Mouse (Mus musculus) G1E (cell line): ENCODE data around the gene Bbs1. TPM values are rescaled to one million over a fixed set of nuclear protein-coding genes. Genes with fewer than 3 reads are reported as not detected.

Experiments
- ATAC-seq: 2 replicates; pipeline ENCODE4 v1.8.0; 2016; ENCODE audit warnings: mild to moderate bottlenecking; ENCODE audit not compliant: insufficient number of reproducible peaks, poor library complexity, low FRiP score, severe bottlenecking; ENCODE audit errors: extremely low read depth
- DNase-seq: peaks from one replicate; pipeline ENCODE4 v3.0.0; 2012; ENCODE audit warnings: low spot score
- H3K27me3 ChIP-seq: 2 replicates; pipeline ENCODE4 v1.6.1; 2012; ENCODE audit warnings: mild to moderate bottlenecking, low read length, inconsistent platforms; ENCODE audit not compliant: insufficient read depth
- H3K36me3 ChIP-seq: replicated peaks from 2 replicates; pipeline ENCODE3; 2012; ENCODE audit warnings: mild to moderate bottlenecking, inconsistent platforms
- H3K4me1 ChIP-seq: 2 replicates; pipeline ENCODE4 v1.6.1; 2012; ENCODE audit warnings: low read depth, low read length, inconsistent platforms, mixed read lengths; ENCODE audit not compliant: insufficient read depth
- H3K4me3 ChIP-seq: 2 replicates; pipeline ENCODE4 v1.5.1; 2012; ENCODE audit warnings: low read depth, mild to moderate bottlenecking, inconsistent platforms, low read length, moderate library complexity, mixed read lengths
- H3K9me3 ChIP-seq: replicated peaks from 2 replicates; pipeline ENCODE4 v1.6.1; 2012; ENCODE audit warnings: inconsistent platforms
- CTCF ChIP-seq: IDR thresholded peaks from 2 replicates; pipeline ENCODE4 v1.5.1; 2012; ENCODE audit warnings: low read depth, low read length, inconsistent platforms, mixed read lengths
- GATA1 ChIP-seq: IDR thresholded peaks from 2 replicates; pipeline ENCODE4 v1.6.1; 2012; ENCODE audit warnings: borderline replicate concordance, low read length, inconsistent platforms, mixed read lengths
- GATA2 ChIP-seq: IDR thresholded peaks from 2 replicates; pipeline ENCODE4 v1.6.1; 2012; ENCODE audit warnings: low read depth, low read length, inconsistent platforms, borderline replicate concordance
- POLR2AphosphoS5 ChIP-seq: IDR thresholded peaks from 2 replicates; pipeline ENCODE4 v1.6.1; 2012; ENCODE audit warnings: low read depth, low read length, inconsistent platforms; ENCODE audit not compliant: insufficient replicate concordance
- TAL1 ChIP-seq: conservative IDR thresholded peaks from 2 replicates; pipeline ENCODE4 v1.6.1; 2012; ENCODE audit warnings: low read depth, low read length, inconsistent platforms, mixed read lengths
- polyA plus RNA-seq: library from polyadenylated mRNA; stranded (reverse); fragments of >175 nt; gene quantifications from 2 replicates; pipeline ENCODE4 v1.2.3, GENCODE M21; 2012
- total RNA-seq, 2 experiments: library from RNA; stranded (forward) in 1 of 2; stranded (reverse) in 1 of 2; fragments of 200-1000 nt in 1 of 2; fragments of >200 nt in 1 of 2; fragmentation: Nextera tagmentation in 1 of 2; gene quantifications; 2 replicates each; pipeline ENCODE4 v1.2.3; 2014 to 2017

Bbs1 gene
- total and polyA plus RNA-seq, 3 experiments, result 3.0 to 5.6 (median 5.2) TPM

DNA sequence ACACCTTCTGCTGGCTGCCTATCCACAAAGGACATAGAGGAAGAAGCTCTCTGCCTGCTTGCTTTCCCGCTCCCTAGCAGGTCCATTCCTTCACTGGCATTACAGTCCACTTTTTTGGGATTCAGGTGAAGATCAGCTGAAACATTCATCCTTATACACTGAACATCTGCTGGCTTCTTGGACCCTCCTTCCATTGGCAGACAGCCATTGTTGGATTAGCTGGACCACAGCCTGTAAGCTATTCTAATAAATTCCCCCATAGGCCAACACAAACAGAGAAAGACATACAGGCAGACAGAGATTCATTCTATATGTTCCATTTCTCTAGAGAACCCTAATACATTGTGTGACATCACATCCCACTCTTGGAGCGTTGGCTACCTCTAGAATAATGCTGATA lies 30.5 kb upstream of the Bbs1 start:
- no peak overlapping the region for H3K4me3 ChIP-seq
- H3K27me3 ChIP-seq, result peaks cover 55% of the 10 kb centered on the region
- DNase-seq, result no peak
- no peak for ATAC-seq
- H3K4me1 ChIP-seq, result no peaks in the 10 kb centered on the region
- H3K9me3 ChIP-seq, result no peaks in the 10 kb centered on the region
- TF ChIP-seq POLR2AphosphoS5, result no peak
- TF ChIP-seq GATA1, result no peak
- no peak for TF ChIP-seq CTCF
- H3K36me3 ChIP-seq, result no peaks in the 10 kb centered on the region

DNA sequence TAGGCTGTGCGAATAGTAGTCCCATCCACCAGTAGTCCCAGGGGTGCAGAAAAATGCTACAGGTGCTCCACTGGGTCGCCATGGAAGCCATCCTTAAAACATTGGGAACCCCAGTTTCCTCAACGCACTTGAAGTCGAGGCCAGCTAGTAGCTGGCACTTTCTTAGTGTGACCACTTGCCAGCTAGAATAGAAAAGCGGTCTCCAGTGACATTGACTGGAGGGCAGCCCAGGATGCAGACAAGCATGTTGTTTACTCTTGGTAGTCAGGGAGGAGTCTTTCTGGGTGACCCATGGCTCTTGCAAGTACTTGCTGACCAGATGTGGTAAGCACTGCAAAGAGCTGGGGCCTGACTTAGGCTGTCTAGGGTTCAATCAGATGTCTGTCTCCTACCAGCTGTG lies 22.4 kb upstream of the Bbs1 start:
- Histone ChIP-seq H3K4me3 (peak overlapping the region; percentile 74; the same call in 1 of the 2 replicates), H3K36me3 (peaks cover 32% of the 10 kb centered on the region), H3K9me3 (no peaks in the 10 kb centered on the region), H3K27me3 (peaks cover 19% of the 10 kb centered on the region), H3K4me1 (peaks cover 35% of the 10 kb centered on the region)
- ATAC-seq, result no peak
- no peak for DNase-seq
- TF ChIP-seq TAL1 (no peak), GATA1 (no peak), GATA2 (no peak), CTCF (no peak), POLR2AphosphoS5 (no peak)

DNA sequence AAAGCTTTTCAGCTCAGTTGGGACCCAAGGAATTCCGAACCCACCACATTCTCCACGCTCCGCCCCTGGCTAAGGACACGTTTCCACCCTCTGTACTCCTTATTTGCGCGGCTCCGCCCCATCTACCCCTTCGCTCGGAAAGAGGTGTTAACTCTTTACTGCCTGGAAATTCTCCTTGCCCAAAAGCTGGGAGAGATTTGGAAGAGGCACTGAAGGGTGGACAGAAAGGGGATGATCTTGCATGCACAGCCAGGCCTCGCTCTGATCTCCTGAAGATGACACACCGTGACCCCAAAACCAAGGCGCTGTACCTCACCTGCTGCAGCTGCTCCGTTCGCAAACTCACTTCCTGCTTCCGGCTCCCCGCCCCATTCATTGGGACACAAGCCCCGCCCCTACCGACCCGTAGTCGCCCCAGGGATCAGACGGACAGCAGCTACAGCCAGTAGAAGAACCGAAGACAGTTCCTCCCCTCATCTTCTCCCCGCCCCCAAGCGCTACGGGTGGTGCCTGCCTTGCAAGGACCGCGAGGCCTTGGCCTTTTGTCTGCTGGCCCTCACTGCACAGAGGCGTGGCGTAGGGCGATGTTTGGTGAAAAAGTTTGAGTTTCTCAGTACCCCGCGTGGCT lies 21.6 kb upstream of the Bbs1 start, which contains the start of gene Dpp3:
Gene Dpp3 (minus strand): TSS at position 384 of the 628 bp plus-strand sequence.
- ATAC-seq (peak; percentile 99), DNase-seq (peak; percentile 100)
- peaks cover 35% of the 10 kb centered on the region for H3K4me1 ChIP-seq
- H3K9me3 ChIP-seq, result no peaks in the 10 kb centered on the region
- peak within 1 kb of the TSS; percentile 74 for H3K4me3 ChIP-seq
- peaks cover 18% of the 10 kb centered on the region for H3K27me3 ChIP-seq
- peaks cover 40% of the 10 kb centered on the region for H3K36me3 ChIP-seq
- no peak for TF ChIP-seq POLR2AphosphoS5
- TF ChIP-seq GATA2, result no peak
- TF ChIP-seq TAL1, result no peak
- no peak for TF ChIP-seq CTCF
- no peak for TF ChIP-seq GATA1

DNA sequence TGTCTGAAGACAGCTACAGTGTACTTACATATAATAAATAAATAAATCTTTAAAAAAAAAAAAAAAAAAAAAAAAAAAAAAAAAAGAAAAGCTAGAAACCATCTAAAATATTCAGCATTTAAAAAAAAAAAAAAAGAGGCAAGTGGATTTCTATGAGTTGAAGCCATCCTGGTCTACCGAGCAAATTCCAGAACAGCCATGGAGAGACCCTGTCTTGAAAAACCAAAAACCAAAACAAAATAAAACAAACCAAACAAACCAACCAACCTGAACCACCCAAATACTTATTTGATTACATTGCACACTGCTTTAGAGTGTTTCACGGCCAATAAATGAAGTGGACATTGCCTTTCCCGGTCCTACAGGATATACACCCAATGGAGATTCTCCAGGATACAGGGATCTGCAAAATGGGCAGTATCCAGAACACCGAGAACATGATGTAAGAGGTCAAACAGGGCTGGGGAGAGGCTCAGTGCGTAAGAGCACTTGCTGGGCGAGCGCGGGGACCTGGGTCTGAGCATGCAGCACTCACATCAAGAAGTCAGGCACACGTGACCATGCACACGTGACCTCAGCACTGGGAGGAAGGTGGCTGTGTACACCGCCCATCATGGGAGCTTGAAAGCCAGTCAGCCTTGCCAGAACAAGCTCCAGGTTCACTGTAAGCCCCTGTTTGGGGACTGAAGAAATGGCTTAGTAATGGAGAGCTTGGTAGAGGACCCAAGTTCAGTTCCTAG lies 18.9 kb upstream of the Bbs1 start:
- Histone ChIP-seq H3K9me3 (no peaks in the 10 kb centered on the region), H3K4me3 (no peak overlapping the region; the same call in 1 of the 2 replicates), H3K27me3 (no peaks in the 10 kb centered on the region), H3K36me3 (peaks cover 67% of the 10 kb centered on the region), H3K4me1 (peaks cover 34% of the 10 kb centered on the region)
- TF ChIP-seq TAL1, result no peak
- no peak for TF ChIP-seq POLR2AphosphoS5
- TF ChIP-seq GATA1, result no peak
- no peak for TF ChIP-seq GATA2
- no peak for TF ChIP-seq CTCF
- DNase-seq (no peak), ATAC-seq (no peak)

DNA sequence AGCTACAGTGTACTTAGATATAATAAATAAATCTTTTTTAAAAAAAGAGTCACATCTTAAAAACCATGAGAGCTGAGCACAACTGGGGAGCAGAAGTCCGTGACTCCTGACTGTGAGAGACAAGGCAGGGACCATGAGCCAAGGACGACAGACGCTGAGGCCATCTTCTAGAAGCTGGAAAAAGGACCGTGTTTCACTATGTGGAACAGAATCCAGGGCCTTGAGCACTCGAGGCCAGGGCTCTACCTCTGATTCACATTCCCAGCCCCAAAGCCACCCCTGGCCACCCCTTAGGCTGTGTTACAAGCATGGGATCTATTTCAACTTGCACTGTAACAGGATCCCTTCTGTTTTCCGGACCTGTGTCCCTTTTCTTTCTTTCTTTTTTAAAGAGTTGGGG lies 13.2 kb upstream of the Bbs1 start:
- DNase-seq, result no peak
- Histone ChIP-seq H3K27me3 (no peaks in the 10 kb centered on the region), H3K4me1 (no peaks in the 10 kb centered on the region), H3K9me3 (no peaks in the 10 kb centered on the region), H3K36me3 (peaks cover 99% of the 10 kb centered on the region), H3K4me3 (no peak overlapping the region)
- no peak for ATAC-seq
- TF ChIP-seq POLR2AphosphoS5, result no peak
- TF ChIP-seq GATA2, result no peak
- TF ChIP-seq TAL1, result no peak
- TF ChIP-seq GATA1, result no peak
- no peak for TF ChIP-seq CTCF

DNA sequence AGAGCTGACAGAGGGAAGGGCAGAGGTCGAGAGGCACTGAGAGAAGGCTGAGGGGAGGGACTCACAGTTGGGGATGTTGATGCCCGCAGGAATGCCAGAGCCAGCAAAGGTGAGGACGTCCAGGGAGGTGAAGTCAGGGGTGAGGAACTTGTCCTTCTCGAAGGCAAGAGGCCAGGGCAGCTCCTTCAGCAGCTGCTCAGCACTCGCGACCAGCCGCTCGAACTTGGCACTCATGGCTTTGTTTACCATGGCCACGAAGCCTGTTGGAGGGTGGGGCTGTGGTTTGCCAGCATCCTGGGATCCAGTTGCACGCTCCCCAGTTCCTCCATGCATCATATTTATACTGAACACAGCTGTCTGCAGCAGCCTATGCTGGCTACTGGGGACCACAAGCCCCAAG lies 10.4 kb upstream of the Bbs1 start:
- H3K27me3 ChIP-seq, result no peaks in the 10 kb centered on the region
- ATAC-seq (no peak), DNase-seq (no peak)
- no peak for TF ChIP-seq POLR2AphosphoS5
- no peak for TF ChIP-seq CTCF
- TF ChIP-seq GATA2, result no peak
- TF ChIP-seq TAL1, result no peak
- TF ChIP-seq GATA1, result no peak
- peaks cover 98% of the 10 kb centered on the region for H3K36me3 ChIP-seq
- H3K4me3 ChIP-seq, result no peak overlapping the region
- no peaks in the 10 kb centered on the region for H3K9me3 ChIP-seq
- peaks cover 6% of the 10 kb centered on the region; the same call in 1 of the 2 replicates for H3K4me1 ChIP-seq
